Mouse (Mus musculus) retina, embryonic 14.5 days (tissue): ENCODE data around the gene Ccdc97.

Experiments used
- DNase-seq: peaks from one replicate; pipeline ENCODE4 v3.0.0-alpha.2; 2015; ENCODE audit warnings: low spot score

Gene Ccdc97

GRCm38 (mm10) chr7:25666381-25666780 is 52.5 kb downstream of the Ccdc97 start:
- no peak for DNase-seq
